Mouse (Mus musculus) C2C12 (cell line): ENCODE measurements around the gene 1700019D03Rik. TPM values are rescaled to one million over a fixed set of nuclear protein-coding genes. Genes with fewer than 3 reads are reported as not detected.
"Not testable (repeated sequence)": the region's sequence is repeated elsewhere in the genome, so short reads cannot be mapped to it uniquely, and the experiment has no call there.

ENCODE experiments used
- H3K27me3 ChIP-seq: one replicate; pipeline ENCODE4 v1.6.1; 2011; ENCODE audit not compliant: control insufficient read depth, insufficient read depth, insufficient read length
- H3K36me3 ChIP-seq: one replicate; pipeline ENCODE4 v1.6.1; 2011; ENCODE audit not compliant: control insufficient read depth, insufficient read depth
- H3K4me3 ChIP-seq: one replicate; pipeline ENCODE4 v1.5.1; 2011; ENCODE audit warnings: mild to moderate bottlenecking, control low read depth; ENCODE audit not compliant: poor library complexity, insufficient read depth, severe bottlenecking
- H3K79me2 ChIP-seq: one replicate; pipeline ENCODE4 v1.6.1; 2011; ENCODE audit not compliant: control insufficient read depth, insufficient read depth
- H3K79me3 ChIP-seq: one replicate; pipeline ENCODE4 v1.6.1; 2011; ENCODE audit warnings: low read depth, control low read depth
- H3ac ChIP-seq: one replicate; pipeline ENCODE3; 2011; ENCODE audit warnings: low read depth; ENCODE audit not compliant: control insufficient read depth, insufficient read length
- CEBPB ChIP-seq: IDR thresholded peaks from one replicate; pipeline ENCODE4 v1.6.1; 2011; ENCODE audit warnings: low read depth, mild to moderate bottlenecking, control low read depth, moderate library complexity
- CTCF ChIP-seq: IDR thresholded peaks from one replicate; pipeline ENCODE4 v1.5.1; 2011; ENCODE audit not compliant: control insufficient read depth, insufficient read depth, insufficient read length
- FOSL1 ChIP-seq: IDR thresholded peaks from one replicate; pipeline ENCODE4 v1.8.0; 2011; ENCODE audit warnings: mild to moderate bottlenecking, low read length; ENCODE audit not compliant: poor library complexity, insufficient read depth, severe bottlenecking
- MAX ChIP-seq: IDR thresholded peaks from one replicate; pipeline ENCODE4 v1.6.1; 2011; ENCODE audit warnings: mild to moderate bottlenecking, control low read depth
- MYOD1 ChIP-seq: IDR thresholded peaks from one replicate; pipeline ENCODE4 v1.6.1; 2011; ENCODE audit warnings: low read depth; ENCODE audit not compliant: control insufficient read depth, insufficient read length
- MYOG ChIP-seq: IDR thresholded peaks from one replicate; pipeline ENCODE4 v1.6.1; 2011; ENCODE audit not compliant: control insufficient read depth, insufficient read length; ENCODE audit errors: extremely low read depth
- USF1 ChIP-seq: IDR thresholded peaks from one replicate; pipeline ENCODE4 v1.6.1; 2011; ENCODE audit warnings: low read depth, mild to moderate bottlenecking, control low read depth, moderate library complexity
- polyA plus RNA-seq: library from polyadenylated mRNA; unstranded; fragments of >200 nt; fragmentation: generic; extraction: Trizol; gene quantifications from one replicate; pipeline ENCODE4 v1.2.1, GENCODE M21; 2012; ENCODE audit warnings: missing spikeins

The 1700019D03Rik gene
- polyA plus RNA-seq, 1 experiment: not detected

DNA sequence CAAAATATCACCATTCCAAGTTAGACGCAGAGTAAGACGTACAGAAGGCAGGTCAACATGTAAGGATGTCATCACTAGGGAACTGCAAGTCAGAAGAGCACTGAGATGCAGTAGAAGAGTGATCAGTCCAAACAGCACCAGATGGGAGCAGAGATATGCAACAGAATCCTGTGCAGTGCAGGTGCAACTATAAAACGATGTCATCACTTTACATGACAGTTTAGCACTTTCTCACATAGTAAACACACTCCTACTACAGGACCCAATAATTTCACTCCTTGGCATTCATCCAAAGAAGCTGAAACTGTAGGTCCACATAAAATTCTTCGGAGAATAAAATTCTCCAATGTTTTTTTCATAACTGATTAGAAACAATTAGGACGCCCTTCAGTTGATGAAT lies 85.5 kb downstream of the 1700019D03Rik start:
- Histone ChIP-seq H3K36me3 (no peaks in the 10 kb centered on the region), H3K79me2 (no peaks in the 10 kb centered on the region), H3K27me3 (no peaks in the 10 kb centered on the region), H3ac (no peak overlapping the region), H3K79me3 (no peaks in the 10 kb centered on the region), H3K4me3 (no peak overlapping the region)
- TF ChIP-seq CTCF: no peak
- TF ChIP-seq USF1: no peak
- no peak for TF ChIP-seq MYOG
- TF ChIP-seq CEBPB: no peak
- TF ChIP-seq MAX: no peak
- TF ChIP-seq FOSL1: no peak

- not testable (repeated sequence) for H3K79me2 ChIP-seq, H3K79me3 ChIP-seq, H3K36me3 ChIP-seq, H3K27me3 ChIP-seq, H3K4me3 ChIP-seq, H3ac ChIP-seq
Measured at GRCm38 (mm10) chr1:52924482-52924881, 95.5 kb downstream of the 1700019D03Rik start.

GRCm38 (mm10) chr1:52918897-52919296 lies 101.1 kb downstream of the 1700019D03Rik start:
- H3K36me3 ChIP-seq, H3K27me3 ChIP-seq, H3K79me3 ChIP-seq, H3K4me3 ChIP-seq, H3ac ChIP-seq, H3K79me2 ChIP-seq: not testable (repeated sequence)

DNA sequence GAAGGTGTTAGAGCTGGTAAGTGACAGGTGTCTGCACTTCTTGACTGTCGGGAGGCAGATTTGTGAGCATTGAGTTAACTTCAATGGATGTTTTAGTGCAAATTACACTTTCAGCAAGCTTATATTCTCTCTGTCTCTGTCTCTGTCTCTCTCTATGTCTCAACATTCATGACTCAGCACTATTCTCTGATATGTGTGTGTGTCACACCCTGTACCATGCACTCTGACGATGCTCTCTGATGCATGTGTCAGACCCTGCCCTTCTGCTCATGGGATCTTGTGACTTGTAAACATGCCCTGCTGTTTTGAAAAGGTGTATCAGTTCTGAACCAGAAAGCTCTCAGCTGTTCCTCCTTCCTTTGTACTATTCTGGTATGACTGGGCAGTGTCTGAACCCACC lies 103.3 kb downstream of the 1700019D03Rik start:
- H3K79me3 ChIP-seq: no peaks in the 10 kb centered on the region
- no peak for TF ChIP-seq USF1
- no peak for TF ChIP-seq FOSL1
- TF ChIP-seq MAX: no peak
- TF ChIP-seq CEBPB: no peak
- TF ChIP-seq MYOG: no peak
- no peak overlapping the region for H3ac ChIP-seq
- no peaks in the 10 kb centered on the region for H3K79me2 ChIP-seq
- H3K36me3 ChIP-seq: no peaks in the 10 kb centered on the region
- H3K4me3 ChIP-seq: no peak overlapping the region
- no peaks in the 10 kb centered on the region for H3K27me3 ChIP-seq

GRCm38 (mm10) chr1:52909783-52910182 lies 110.2 kb downstream of the 1700019D03Rik start:
- Histone ChIP-seq H3ac (no peak overlapping the region), H3K27me3 (no peaks in the 10 kb centered on the region), H3K79me3 (no peaks in the 10 kb centered on the region), H3K36me3 (no peaks in the 10 kb centered on the region), H3K4me3 (no peak overlapping the region), H3K79me2 (no peaks in the 10 kb centered on the region)
- no peak for TF ChIP-seq CEBPB
- TF ChIP-seq FOSL1: no peak
- no peak for TF ChIP-seq MAX
- no peak for TF ChIP-seq CTCF
- no peak for TF ChIP-seq MYOG
- no peak for TF ChIP-seq USF1
- TF ChIP-seq MYOD1: no peak

DNA sequence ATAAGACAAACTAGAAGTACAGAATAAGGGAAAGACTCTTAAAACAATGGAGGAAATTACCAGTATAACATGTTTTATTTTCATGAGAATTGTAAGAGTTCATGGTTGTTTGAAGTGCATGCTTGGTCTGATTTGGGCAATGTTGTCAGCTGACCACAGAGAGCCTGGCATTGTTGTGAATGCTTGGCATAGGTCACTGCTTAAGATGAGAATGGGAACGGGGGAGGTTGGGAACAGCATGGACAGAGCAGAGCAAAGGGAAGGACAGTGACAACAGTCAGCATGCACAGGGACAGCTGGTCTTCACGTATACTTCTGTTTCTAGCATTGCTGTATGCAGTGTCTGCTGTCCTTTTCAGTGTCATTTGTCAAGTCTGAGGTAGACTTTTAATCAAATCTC lies 135.8 kb downstream of the 1700019D03Rik start:
- Histone ChIP-seq H3K79me3 (no peaks in the 10 kb centered on the region), H3K36me3 (no peaks in the 10 kb centered on the region), H3ac (no peak overlapping the region), H3K4me3 (no peak overlapping the region), H3K27me3 (no peaks in the 10 kb centered on the region), H3K79me2 (no peaks in the 10 kb centered on the region)
- no peak for TF ChIP-seq CEBPB
- TF ChIP-seq FOSL1: no peak
- TF ChIP-seq MAX: no peak
- no peak for TF ChIP-seq MYOG
- TF ChIP-seq MYOD1: no peak
- no peak for TF ChIP-seq USF1
- TF ChIP-seq CTCF: no peak

Other genes with a start within 250 kb of the 1700019D03Rik start
- 6.7 TPM for gene Inpp1, start 202.5 kb downstream of the 1700019D03Rik start, polyA plus RNA-seq
- 6.0 TPM for gene Hibch, start 175.2 kb downstream of the 1700019D03Rik start, polyA plus RNA-seq
- not detected for gene Mstn, start 41.5 kb upstream of the 1700019D03Rik start, polyA plus RNA-seq
- not detected for gene 1700019A02Rik, start 167.5 kb upstream of the 1700019D03Rik start, polyA plus RNA-seq